Mouse (Mus musculus) retina, postnatal 7 days (tissue): Measurements from ENCODE around the gene Lpin2.

Source experiments
- DNase-seq: peaks from one replicate; pipeline ENCODE4 v3.0.0-alpha.2; 2012; ENCODE audit warnings: low read depth, low spot score

Lpin2 gene

GRCm38 (mm10) chr17:71202136-71202535 is 19.8 kb downstream of the Lpin2 start:
- DNase-seq: no peak

- no peak for DNase-seq
Observed at GRCm38 (mm10) chr17:71203998-71204808, 21.8 kb downstream of the Lpin2 start.

GRCm38 (mm10) chr17:71204809-71205091 is 22.4 kb downstream of the Lpin2 start:
- no peak for DNase-seq

- no peak for DNase-seq
Observed at GRCm38 (mm10) chr17:71206136-71206893, 24.0 kb downstream of the Lpin2 start.

- DNase-seq: no peak
Observed at GRCm38 (mm10) chr17:71207268-71207667, 24.9 kb downstream of the Lpin2 start.

GRCm38 (mm10) chr17:71208376-71208775 is 26.0 kb downstream of the Lpin2 start:
- no peak for DNase-seq

- DNase-seq: no peak
Observed at GRCm38 (mm10) chr17:71208921-71209320, 26.6 kb downstream of the Lpin2 start.

- DNase-seq: no peak
Observed at GRCm38 (mm10) chr17:71209936-71210335, 27.6 kb downstream of the Lpin2 start.

- DNase-seq: no peak
Observed at GRCm38 (mm10) chr17:71211962-71212646, 29.7 kb downstream of the Lpin2 start.

- no peak for DNase-seq
Observed at GRCm38 (mm10) chr17:71213666-71214065, 31.3 kb downstream of the Lpin2 start.

- DNase-seq: no peak
Observed at GRCm38 (mm10) chr17:71214514-71215240, 32.3 kb downstream of the Lpin2 start.

GRCm38 (mm10) chr17:71215241-71215839 is 33.0 kb downstream of the Lpin2 start:
- no peak for DNase-seq

- DNase-seq: no peak
Observed at GRCm38 (mm10) chr17:71216263-71216662, 33.9 kb downstream of the Lpin2 start.

- DNase-seq: no peak
Observed at GRCm38 (mm10) chr17:71217111-71217685, 34.8 kb downstream of the Lpin2 start.

- no peak for DNase-seq
Observed at GRCm38 (mm10) chr17:71221383-71221782, 39.0 kb downstream of the Lpin2 start.

GRCm38 (mm10) chr17:71223676-71224075 is 41.3 kb downstream of the Lpin2 start:
- DNase-seq: no peak

GRCm38 (mm10) chr17:71224521-71224920 is 42.2 kb downstream of the Lpin2 start:
- no peak for DNase-seq

- DNase-seq: no peak
Observed at GRCm38 (mm10) chr17:71225091-71225490, 42.7 kb downstream of the Lpin2 start.

GRCm38 (mm10) chr17:71227128-71227895 is 45.0 kb downstream of the Lpin2 start:
- DNase-seq: no peak

- no peak for DNase-seq
Observed at GRCm38 (mm10) chr17:71228651-71229050, 46.3 kb downstream of the Lpin2 start.
